Mouse (Mus musculus) CH12.LX (cell line): Measurements from ENCODE around the gene Prkch. TPM values are rescaled to one million over a fixed set of nuclear protein-coding genes. Genes with fewer than 3 reads are reported as not detected.
A peak's percentile ranks its signal among the peaks of the same experiment; 100 is the strongest.

Experiments
- DNase-seq: peaks from one replicate; pipeline ENCODE4 v3.0.0-alpha.2; 2013; ENCODE audit errors: extremely low read depth
- H3K27ac ChIP-seq: 2 replicates; pipeline ENCODE4 v1.5.1; 2012; ENCODE audit warnings: low read depth, mild to moderate bottlenecking, control low read depth, moderate library complexity; ENCODE audit not compliant: insufficient read depth
- H3K27me3 ChIP-seq: replicated peaks from 2 replicates; pipeline ENCODE3; 2012; ENCODE audit warnings: inconsistent platforms
- H3K36me3 ChIP-seq, 2 experiments: replicated peaks in 1 of 2; 2 replicates each; pipeline versions ENCODE3 to v1.6.1; 2012; ENCODE audit warnings: inconsistent platforms in 1 of 2, low read length in 1 of 2, mild to moderate bottlenecking in 1 of 2, mixed read lengths in 1 of 2, moderate library complexity in 1 of 2; ENCODE audit not compliant: control insufficient read depth in 1 of 2, insufficient read depth in 1 of 2
- H3K4me1 ChIP-seq, 2 experiments: 2 replicates each; pipeline ENCODE4 v1.6.1; 2012; ENCODE audit warnings: inconsistent platforms in 1 of 2, moderate library complexity in 1 of 2; ENCODE audit not compliant: insufficient read depth in 2 of 2, control insufficient read depth in 1 of 2
- H3K4me2 ChIP-seq: 2 replicates; pipeline ENCODE4 v1.6.1; 2012; ENCODE audit warnings: low read depth, mild to moderate bottlenecking, control low read depth; ENCODE audit not compliant: poor library complexity, insufficient read depth, severe bottlenecking
- H3K4me3 ChIP-seq, 3 experiments: fragments of 150-350 bp in 1 of 3; sonication (generic) in 1 of 3; replicated peaks in 1 of 3; 2 replicates each; pipeline versions ENCODE3 to v1.5.1; 2011 to 2012; ENCODE audit warnings: low read depth in 2 of 3, low read length in 2 of 3, mild to moderate bottlenecking in 2 of 3, moderate library complexity in 2 of 3, control low read depth in 1 of 3, improper control_type of control experiment in 1 of 3, inconsistent platforms in 1 of 3, mixed read lengths in 1 of 3; ENCODE audit not compliant: poor library complexity in 1 of 3
- H3K79me2 ChIP-seq: replicated peaks from 2 replicates; pipeline ENCODE4 v1.6.1; 2012; ENCODE audit warnings: mild to moderate bottlenecking, moderate library complexity; ENCODE audit not compliant: control insufficient read depth, poor library complexity, insufficient read depth, severe bottlenecking; ENCODE audit errors: extremely low read depth
- H3K9ac ChIP-seq: 2 replicates; pipeline ENCODE4 v1.6.1; 2012; ENCODE audit warnings: low read depth, mild to moderate bottlenecking, control low read depth, moderate library complexity; ENCODE audit not compliant: insufficient read depth
- H3K9me3 ChIP-seq: replicated peaks from 2 replicates; pipeline ENCODE3; 2012; ENCODE audit warnings: low read length, inconsistent platforms, mixed read lengths
- BHLHE40 ChIP-seq: IDR thresholded peaks from 2 replicates; pipeline ENCODE4 v1.6.1; 2011; ENCODE audit warnings: mild to moderate bottlenecking, low read depth, low read length, improper control_type of control experiment
- ETS1 ChIP-seq: conservative IDR thresholded peaks from 2 replicates; pipeline ENCODE4 v1.6.1; 2012; ENCODE audit warnings: low read depth, mild to moderate bottlenecking, inconsistent platforms, low read length, improper control_type of control experiment, moderate library complexity
- JUN ChIP-seq: IDR thresholded peaks from 2 replicates; pipeline ENCODE4 v1.6.1; 2011; ENCODE audit warnings: low read depth, mild to moderate bottlenecking, low read length, improper control_type of control experiment, moderate library complexity; ENCODE audit not compliant: insufficient read depth
- MAFK ChIP-seq: IDR thresholded peaks from 2 replicates; pipeline ENCODE4 v1.6.1; 2011; ENCODE audit warnings: low read length, improper control_type of control experiment; ENCODE audit not compliant: insufficient replicate concordance
- MAX ChIP-seq: IDR thresholded peaks from 2 replicates; pipeline ENCODE4 v1.6.1; 2011; ENCODE audit warnings: low read length, improper control_type of control experiment
- UBTF ChIP-seq: IDR thresholded peaks from 2 replicates; pipeline ENCODE4 v1.6.1; 2012; ENCODE audit warnings: low read depth, mild to moderate bottlenecking, inconsistent platforms, low read length, improper control_type of control experiment, moderate library complexity
- USF1 ChIP-seq: IDR thresholded peaks from 2 replicates; pipeline ENCODE4 v1.6.1; 2014; ENCODE audit warnings: low read depth, mild to moderate bottlenecking, inconsistent platforms, low read length, improper control_type of control experiment
- ZKSCAN1 ChIP-seq: IDR thresholded peaks from 2 replicates; pipeline ENCODE4 v1.6.1; 2012; ENCODE audit warnings: low read depth, inconsistent platforms, low read length, improper control_type of control experiment, borderline replicate concordance
- dilution Hi-C: fragments of 300-500 bp; cut with MboI; formaldehyde crosslinking; loops from 2 replicates; pipeline ENCODE4 v1.14.3; 2020; ENCODE audit warnings: low sequenced_read_pairs; ENCODE audit not compliant: extremely low pct_unique_long_range_greater_than_20kb, extremely low pct_ligation_motif_present
- in situ Hi-C: fragments of 300-500 bp; cut with MboI; formaldehyde crosslinking; loops from 3 replicates; pipeline ENCODE4 v1.14.3; 2019; ENCODE audit warnings: low sequenced_read_pairs, low pct_ligation_motif_present, low pct_unique_long_range_greater_than_20kb, mixed read lengths
- polyA plus RNA-seq: library from polyadenylated mRNA; unstranded; fragments of >175 nt; gene quantifications from 2 replicates; pipeline ENCODE4 v1.2.1, GENCODE M21; 2012; ENCODE audit warnings: low read depth; ENCODE audit not compliant: insufficient read length
- total RNA-seq, 2 experiments: library from RNA; depleted of rRNA; stranded (reverse); fragments of 300-350 nt in 1 of 2; fragments of >200 nt in 1 of 2; gene quantifications; 2 replicates each; pipeline ENCODE4 v1.2.3; 2012 to 2014

Prkch gene
- total and polyA plus RNA-seq, 3 experiments, result 0.76 to 2.3 (median 1.8) TPM

DNA sequence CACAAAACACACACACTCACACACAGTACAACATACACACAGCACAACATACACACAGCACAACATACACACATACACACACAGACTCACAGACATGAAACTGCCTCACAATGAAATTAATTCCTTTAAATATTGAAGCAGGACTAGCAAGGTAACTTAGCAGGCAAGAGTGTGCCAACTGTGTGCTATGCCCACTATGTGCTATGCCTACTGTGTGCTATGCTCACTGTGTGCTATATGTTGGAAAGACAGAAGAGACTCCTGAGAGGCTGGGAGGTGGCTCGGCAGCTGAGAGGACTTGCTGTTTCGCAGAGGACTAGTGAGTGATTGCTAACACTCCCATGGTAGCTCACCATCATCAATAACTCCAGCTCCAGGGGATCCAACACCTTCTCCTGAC lies 44.2 kb upstream of the Prkch start:
- no peak for DNase-seq
- Histone ChIP-seq H3K9ac (no peak overlapping the region), H3K9me3 (peaks cover 4% of the 10 kb centered on the region), H3K4me2 (no peak overlapping the region), H3K36me3 (peaks cover 0 to 2% of the 10 kb centered on the region in 2 experiments), H3K4me1 (peaks cover 6 to 8% of the 10 kb centered on the region in 2 experiments), H3K79me2 (no peaks in the 10 kb centered on the region), H3K27me3 (no peaks in the 10 kb centered on the region), H3K4me3 (no peak overlapping the region), H3K27ac (no peak overlapping the region)
- TF ChIP-seq USF1 (no peak), ZKSCAN1 (peak; percentile 84)
- dilution Hi-C loops, result no loop called here
- in situ Hi-C loops, result no loop called here

DNA sequence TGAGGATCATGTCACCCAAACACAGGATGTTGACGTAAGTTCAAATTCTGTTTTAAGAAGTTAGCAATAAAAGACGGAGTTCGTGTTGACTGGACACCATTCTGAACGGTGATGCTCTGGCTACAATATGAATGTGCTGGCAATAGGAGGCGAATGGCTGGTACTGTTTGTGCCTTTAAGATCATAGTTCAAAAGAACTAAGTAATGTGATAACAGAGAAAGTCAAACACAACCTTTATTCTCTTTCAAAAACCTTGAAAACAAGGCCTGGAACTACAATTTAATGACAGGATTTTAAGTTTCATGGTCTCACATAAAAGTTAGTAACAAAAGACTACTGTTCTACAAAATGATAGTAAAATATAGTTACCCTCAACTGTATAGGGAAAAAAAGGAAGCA lies 41.4 kb upstream of the Prkch start:
- Histone ChIP-seq H3K36me3 (peaks cover 0 to 2% of the 10 kb centered on the region in 2 experiments), H3K4me1 (peaks cover 0 to 6% of the 10 kb centered on the region in 2 experiments; a peak in 2 of 4 replicates), H3K4me3 (no peak overlapping the region), H3K27ac (no peak overlapping the region), H3K4me2 (no peak overlapping the region), H3K79me2 (no peaks in the 10 kb centered on the region), H3K9me3 (peaks cover 14% of the 10 kb centered on the region), H3K9ac (no peak overlapping the region), H3K27me3 (no peaks in the 10 kb centered on the region)
- in situ Hi-C loops (no loop called here), dilution Hi-C loops (no loop called here)
- no peak for DNase-seq
- TF ChIP-seq BHLHE40, result no peak
- TF ChIP-seq JUN, result no peak

DNA sequence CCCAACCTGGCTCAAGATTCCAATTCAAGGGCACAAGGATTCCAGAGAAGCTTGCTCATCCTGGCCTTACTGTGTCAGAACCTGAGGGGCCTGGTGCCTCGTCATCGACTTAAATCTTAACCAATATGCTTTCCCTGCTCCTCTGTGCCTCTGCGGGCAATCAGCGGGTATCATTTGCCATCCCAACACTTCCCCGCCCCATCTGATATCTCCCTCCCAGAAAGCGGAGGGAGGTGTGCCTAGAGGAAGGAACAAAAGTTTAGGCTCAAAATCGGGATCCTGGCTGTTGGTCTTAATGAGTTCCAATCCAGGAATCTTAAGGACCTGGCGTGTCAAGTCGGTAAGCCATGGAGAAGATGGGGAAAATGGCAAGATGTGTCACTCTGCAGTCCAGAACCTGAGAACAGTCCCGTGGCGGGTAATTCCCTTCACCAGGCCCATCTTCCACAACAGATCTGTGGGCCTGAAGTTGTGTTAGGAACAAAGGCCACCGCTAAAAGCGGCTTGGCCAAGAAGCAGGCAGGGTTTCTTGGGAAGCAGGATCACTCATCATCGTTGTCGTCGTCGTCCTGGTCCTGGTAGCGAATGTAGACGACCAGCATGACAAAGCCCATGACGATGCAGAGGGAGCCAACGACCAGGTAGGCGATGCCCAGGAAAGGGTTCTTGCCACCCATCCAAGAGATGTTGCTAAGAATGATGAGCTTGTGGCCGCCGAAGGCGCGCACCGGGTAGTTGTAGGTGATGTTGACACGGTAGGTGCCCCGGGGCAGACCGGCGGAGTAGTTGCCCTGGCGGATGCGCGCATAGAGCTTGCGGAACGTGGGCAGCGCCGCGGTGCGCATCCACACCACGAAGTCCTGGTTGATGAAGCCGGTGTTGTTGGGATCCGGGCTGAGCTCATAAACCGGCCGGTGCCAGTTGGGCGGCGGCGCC lies 39.6 kb upstream of the Prkch start:
- Histone ChIP-seq H3K4me1 (peaks cover 0 to 3% of the 10 kb centered on the region in 2 experiments; a peak in 2 of 4 replicates), H3K4me3 (no peak overlapping the region), H3K9me3 (peaks cover 14% of the 10 kb centered on the region), H3K9ac (no peak overlapping the region), H3K27ac (no peak overlapping the region), H3K79me2 (no peaks in the 10 kb centered on the region), H3K27me3 (no peaks in the 10 kb centered on the region), H3K36me3 (peaks cover 0 to 1% of the 10 kb centered on the region in 2 experiments), H3K4me2 (no peak overlapping the region)
- in situ Hi-C loops (no loop called here), dilution Hi-C loops (no loop called here)
- no peak for DNase-seq
- TF ChIP-seq MAX (no peak), ETS1 (no peak), UBTF (no peak), MAFK (no peak)
